Mouse (Mus musculus): ENCODE data around the gene Adam11. TPM values are rescaled to one million over a fixed set of nuclear protein-coding genes. Genes with fewer than 3 reads are reported as not detected.

The Adam11 gene
- total RNA-seq, 2 experiments from 2014 or later: 0.84 to 1.4 TPM

GRCm38 (mm10) chr11:102818121-102819020 is 57.1 kb downstream of the Adam11 start:
- intact Hi-C loops (cut with DNase I; ENCODE audit: low total_unique reads): loop anchor here (5.0 kb wide), 1 partner anchor 41 kb away; no protein-coding TSS in a partner anchor
- DNase-seq: peak; percentile 53

- peak; percentile 79 for DNase-seq
- intact Hi-C loops (cut with DNase I; ENCODE audit: low total_unique reads): loop anchor here (5.0 kb wide), 1 partner anchor 42 kb away; no protein-coding TSS in a partner anchor
These were observed 58.0 kb downstream of the Adam11 start, which contains the start of gene Gjc1 for GRCm38 (mm10) chr11:102819021-102819782. TSS of gene Gjc1 (minus strand) at chr11:102819700.

- intact Hi-C loops (cut with DNase I; ENCODE audit: low total_unique reads): loop anchor here (5.0 kb wide), 1 partner anchor 43 kb away; no protein-coding TSS in a partner anchor
- no peak for DNase-seq
These were observed 58.6 kb downstream of the Adam11 start for GRCm38 (mm10) chr11:102819783-102820385.

- DNase-seq: no peak
- intact Hi-C loops (cut with DNase I; ENCODE audit: low total_unique reads): no loop called here
These were observed 59.2 kb downstream of the Adam11 start for GRCm38 (mm10) chr11:102820432-102820831.

GRCm38 (mm10) chr11:102821231-102821630 is 60.0 kb downstream of the Adam11 start:
- intact Hi-C loops (cut with DNase I; ENCODE audit: low total_unique reads): no loop called here
- DNase-seq: no peak

GRCm38 (mm10) chr11:102826476-102826875 is 65.2 kb downstream of the Adam11 start:
- intact Hi-C loops (cut with DNase I; ENCODE audit: low total_unique reads): no loop called here
- no peak for DNase-seq

- intact Hi-C loops (cut with DNase I; ENCODE audit: low total_unique reads): no loop called here
- no peak for DNase-seq
These were observed 65.9 kb downstream of the Adam11 start for GRCm38 (mm10) chr11:102827097-102827496.

Other genes with a start within 250 kb of the Adam11 start
- 10 to 100 TPM; 21.1 to 27.7 TPM for gene Gpatch8, start 205.0 kb upstream of the Adam11 start, total RNA-seq (2021)
- gene Gm11627, start 182.0 kb upstream of the Adam11 start, total RNA-seq (2021): under 1 TPM; 0.38 to 0.66 TPM
- 1 to 10 TPM; 3.6 to 7.3 TPM for gene Fzd2, start 157.0 kb upstream of the Adam11 start, total RNA-seq (2021)
- not detected for gene Meioc, start 97.7 kb upstream of the Adam11 start, total RNA-seq (2021)
- 10 to 100 TPM; 80.4 to 84.6 TPM for gene Ccdc43, start 63.7 kb upstream of the Adam11 start, total RNA-seq (2021)
- gene Gjc1, start 58.3 kb downstream of the Adam11 start, total RNA-seq (2021): 10 to 100 TPM; 15.2 to 17.9 TPM
- 1 to 10 TPM; 4.8 to 8.3 TPM for gene Higd1b, start 74.4 kb downstream of the Adam11 start, total RNA-seq (2021)
- 10 to 100 TPM; 31.1 to 31.7 TPM for gene Eftud2, start 119.5 kb downstream of the Adam11 start, total RNA-seq (2021)
- not detected for gene Ccdc103, start 119.8 kb downstream of the Adam11 start, total RNA-seq (2021)
- gene Fam187a, start 123.7 kb downstream of the Adam11 start, total RNA-seq (2021): not detected
- under 1 TPM; 0.16 to 0.23 TPM for gene Gfap, start 139.5 kb downstream of the Adam11 start, total RNA-seq (2021)
- gene Kif18b, start 163.7 kb downstream of the Adam11 start, total RNA-seq (2021): 1 to 10 TPM; 1.8 to 2.0 TPM
- gene C1ql1, start 185.2 kb downstream of the Adam11 start, total RNA-seq (2021): under 1 TPM; 0.20 to 0.41 TPM

Data from gastrocnemius, postnatal 14 days (tissue).